Mouse (Mus musculus) CH12.LX (cell line): ENCODE data around the gene Ugcg. TPM values are rescaled to one million over a fixed set of nuclear protein-coding genes. Genes with fewer than 3 reads are reported as not detected.

Experiments used
- DNase-seq: peaks from one replicate; pipeline ENCODE4 v3.0.0-alpha.2; 2013; ENCODE audit errors: extremely low read depth
- H3K27ac ChIP-seq: 2 replicates; pipeline ENCODE4 v1.5.1; 2012; ENCODE audit warnings: low read depth, mild to moderate bottlenecking, control low read depth, moderate library complexity; ENCODE audit not compliant: insufficient read depth
- H3K27me3 ChIP-seq: replicated peaks from 2 replicates; pipeline ENCODE3; 2012; ENCODE audit warnings: inconsistent platforms
- H3K36me3 ChIP-seq, 2 experiments: replicated peaks in 1 of 2; 2 replicates each; pipeline versions ENCODE3 to v1.6.1; 2012; ENCODE audit warnings: inconsistent platforms in 1 of 2, low read length in 1 of 2, mild to moderate bottlenecking in 1 of 2, mixed read lengths in 1 of 2, moderate library complexity in 1 of 2; ENCODE audit not compliant: control insufficient read depth in 1 of 2, insufficient read depth in 1 of 2
- H3K4me1 ChIP-seq, 2 experiments: 2 replicates each; pipeline ENCODE4 v1.6.1; 2012; ENCODE audit warnings: inconsistent platforms in 1 of 2, moderate library complexity in 1 of 2; ENCODE audit not compliant: insufficient read depth in 2 of 2, control insufficient read depth in 1 of 2
- H3K4me2 ChIP-seq: 2 replicates; pipeline ENCODE4 v1.6.1; 2012; ENCODE audit warnings: low read depth, mild to moderate bottlenecking, control low read depth; ENCODE audit not compliant: poor library complexity, insufficient read depth, severe bottlenecking
- H3K4me3 ChIP-seq, 3 experiments: fragments of 150-350 bp in 1 of 3; sonication (generic) in 1 of 3; replicated peaks in 1 of 3; 2 replicates each; pipeline versions ENCODE3 to v1.5.1; 2011 to 2012; ENCODE audit warnings: low read depth in 2 of 3, low read length in 2 of 3, mild to moderate bottlenecking in 2 of 3, moderate library complexity in 2 of 3, control low read depth in 1 of 3, improper control_type of control experiment in 1 of 3, inconsistent platforms in 1 of 3, mixed read lengths in 1 of 3; ENCODE audit not compliant: poor library complexity in 1 of 3
- H3K79me2 ChIP-seq: replicated peaks from 2 replicates; pipeline ENCODE4 v1.6.1; 2012; ENCODE audit warnings: mild to moderate bottlenecking, moderate library complexity; ENCODE audit not compliant: control insufficient read depth, poor library complexity, insufficient read depth, severe bottlenecking; ENCODE audit errors: extremely low read depth
- H3K9ac ChIP-seq: 2 replicates; pipeline ENCODE4 v1.6.1; 2012; ENCODE audit warnings: low read depth, mild to moderate bottlenecking, control low read depth, moderate library complexity; ENCODE audit not compliant: insufficient read depth
- H3K9me3 ChIP-seq: replicated peaks from 2 replicates; pipeline ENCODE3; 2012; ENCODE audit warnings: low read length, inconsistent platforms, mixed read lengths
- CHD1 ChIP-seq: IDR thresholded peaks from 2 replicates; pipeline ENCODE4 v1.6.1; 2012; ENCODE audit warnings: low read depth, low read length, improper control_type of control experiment, inconsistent platforms
- ETS1 ChIP-seq: conservative IDR thresholded peaks from 2 replicates; pipeline ENCODE4 v1.6.1; 2012; ENCODE audit warnings: low read depth, mild to moderate bottlenecking, inconsistent platforms, low read length, improper control_type of control experiment, moderate library complexity
- GABPA ChIP-seq: IDR thresholded peaks from 2 replicates; pipeline ENCODE4 v1.6.1; 2012; ENCODE audit warnings: low read depth, low read length, improper control_type of control experiment, inconsistent platforms; ENCODE audit not compliant: insufficient replicate concordance
- IRF4 ChIP-seq: IDR thresholded peaks from 2 replicates; pipeline ENCODE4 v1.6.1; 2014; ENCODE audit warnings: low read depth, mild to moderate bottlenecking, inconsistent platforms, low read length, improper control_type of control experiment
- MAZ ChIP-seq: IDR thresholded peaks from 2 replicates; pipeline ENCODE4 v1.6.1; 2012; ENCODE audit warnings: low read depth, mild to moderate bottlenecking, inconsistent platforms, low read length, improper control_type of control experiment, moderate library complexity
- MEF2A ChIP-seq: IDR thresholded peaks from 2 replicates; pipeline ENCODE4 v1.6.1; 2014; ENCODE audit warnings: low read depth, mild to moderate bottlenecking, inconsistent platforms, low read length, improper control_type of control experiment, borderline replicate concordance
- NELFE ChIP-seq: IDR thresholded peaks from 2 replicates; pipeline ENCODE4 v1.6.1; 2011; ENCODE audit warnings: low read depth, low read length, improper control_type of control experiment
- RAD21 ChIP-seq: IDR thresholded peaks from 2 replicates; pipeline ENCODE4 v1.6.1; 2011; ENCODE audit warnings: low read depth, mild to moderate bottlenecking, low read length, improper control_type of control experiment, moderate library complexity
- RCOR1 ChIP-seq: conservative IDR thresholded peaks from 2 replicates; pipeline ENCODE4 v1.6.1; 2012; ENCODE audit warnings: low read depth, mild to moderate bottlenecking, inconsistent platforms, low read length, improper control_type of control experiment
- TCF12 ChIP-seq: IDR thresholded peaks from 2 replicates; pipeline ENCODE4 v1.6.1; 2014; ENCODE audit warnings: low read depth, mild to moderate bottlenecking, inconsistent platforms, low read length, improper control_type of control experiment
- USF1 ChIP-seq: IDR thresholded peaks from 2 replicates; pipeline ENCODE4 v1.6.1; 2014; ENCODE audit warnings: low read depth, mild to moderate bottlenecking, inconsistent platforms, low read length, improper control_type of control experiment
- ZC3H11A ChIP-seq: IDR thresholded peaks from 2 replicates; pipeline ENCODE4 v1.6.1; 2012; ENCODE audit warnings: low read depth, mild to moderate bottlenecking, inconsistent platforms, low read length, improper control_type of control experiment
- ZKSCAN1 ChIP-seq: IDR thresholded peaks from 2 replicates; pipeline ENCODE4 v1.6.1; 2012; ENCODE audit warnings: low read depth, inconsistent platforms, low read length, improper control_type of control experiment, borderline replicate concordance
- ZMIZ1 ChIP-seq: IDR thresholded peaks from 2 replicates; pipeline ENCODE4 v1.6.1; 2012; ENCODE audit warnings: low read depth, mild to moderate bottlenecking, inconsistent platforms, low read length, improper control_type of control experiment
- dilution Hi-C: fragments of 300-500 bp; cut with MboI; formaldehyde crosslinking; loops from 2 replicates; pipeline ENCODE4 v1.14.3; 2020; ENCODE audit warnings: low sequenced_read_pairs; ENCODE audit not compliant: extremely low pct_unique_long_range_greater_than_20kb, extremely low pct_ligation_motif_present
- in situ Hi-C: fragments of 300-500 bp; cut with MboI; formaldehyde crosslinking; loops from 3 replicates; pipeline ENCODE4 v1.14.3; 2019; ENCODE audit warnings: low sequenced_read_pairs, low pct_ligation_motif_present, low pct_unique_long_range_greater_than_20kb, mixed read lengths
- polyA plus RNA-seq: library from polyadenylated mRNA; unstranded; fragments of >175 nt; gene quantifications from 2 replicates; pipeline ENCODE4 v1.2.1, GENCODE M21; 2012; ENCODE audit warnings: low read depth; ENCODE audit not compliant: insufficient read length
- total RNA-seq, 2 experiments: library from RNA; depleted of rRNA; stranded (reverse); fragments of 300-350 nt in 1 of 2; fragments of >200 nt in 1 of 2; gene quantifications; 2 replicates each; pipeline ENCODE4 v1.2.3; 2012 to 2014

The Ugcg gene
- total and polyA plus RNA-seq, 3 experiments = 25.8 to 69.5 (median 28.7) TPM

- in situ Hi-C loops = no loop called here
- Histone ChIP-seq H3K9me3 (no peaks in the 10 kb centered on the region), H3K4me3 (no peak overlapping the region), H3K36me3 (no peaks in the 10 kb centered on the region), H3K79me2 (no peaks in the 10 kb centered on the region), H3K27me3 (no peaks in the 10 kb centered on the region), H3K9ac (no peak overlapping the region), H3K27ac (no peak overlapping the region), H3K4me1 (peaks cover 3 to 21% of the 10 kb centered on the region in 2 experiments; a peak in 3 of 4 replicates), H3K4me2 (no peak overlapping the region)
- TF ChIP-seq IRF4 (no peak), ZKSCAN1 (peak; percentile 29; the same call in 1 of the 2 replicates)
- DNase-seq = no peak
- dilution Hi-C loops = no loop called here
Observed at GRCm38 (mm10) chr4:59243802-59244493, 54.9 kb downstream of the Ugcg start.

GRCm38 (mm10) chr4:59244791-59245555 lies 55.9 kb downstream of the Ugcg start:
- dilution Hi-C loops (no loop called here), in situ Hi-C loops (no loop called here)
- Histone ChIP-seq H3K27me3 (no peaks in the 10 kb centered on the region), H3K9ac (no peak overlapping the region), H3K79me2 (no peaks in the 10 kb centered on the region), H3K9me3 (no peaks in the 10 kb centered on the region), H3K4me3 (no peak overlapping the region), H3K4me2 (no peak overlapping the region), H3K27ac (no peak overlapping the region), H3K4me1 (peaks cover 3 to 12% of the 10 kb centered on the region in 2 experiments; a peak in 3 of 4 replicates), H3K36me3 (no peaks in the 10 kb centered on the region)
- TF ChIP-seq ZKSCAN1 = no peak
- TF ChIP-seq TCF12 = no peak
- TF ChIP-seq IRF4 = no peak
- TF ChIP-seq GABPA = no peak
- no peak for TF ChIP-seq RCOR1
- TF ChIP-seq MAZ = no peak
- TF ChIP-seq ZC3H11A = no peak
- TF ChIP-seq NELFE = no peak
- no peak for TF ChIP-seq CHD1
- TF ChIP-seq USF1 = no peak
- no peak for TF ChIP-seq MEF2A
- TF ChIP-seq ETS1 = no peak
- TF ChIP-seq ZMIZ1 = no peak
- no peak for TF ChIP-seq RAD21
- no peak for DNase-seq
